Comparison of ENCODE assay signal across 22 mouse cellular contexts in genomic region chr14:94886054-94886453, GRCm38 (mm10).
DNase-seq lines count a peak whose midpoint lies in the region; ATAC-seq lines count a peak whose summit lies in the region.
"Had no signal": no experiment of that assay in that cellular context is flagged by ENCODE, and none has a peak within 500 bp of the region (broad histone marks: within the 10 kb centered on the region; RNA-seq: fewer than 3 reads in every experiment).

No protein-coding gene starts in this region.

- no peaks in the 10 kb centered on the region for H3K9me3 ChIP-seq in hindbrain, embryonic 11.5 days (ENCODE audit: control insufficient read depth, low read length)
- no peaks in the 10 kb centered on the region for H3K9me3 ChIP-seq in hindbrain, embryonic 10.5 days
- no peaks in the 10 kb centered on the region for H3K9me3 ChIP-seq in forebrain, embryonic 14.5 days (replicated peaks; ENCODE audit: control insufficient read depth, low read length)
- H3K9me3 ChIP-seq in hindbrain, embryonic 13.5 days, result no peaks in the 10 kb centered on the region
- H3K9me3 ChIP-seq in midbrain, embryonic 16.5 days (replicated peaks; ENCODE audit: control insufficient read depth, low read length, poor library complexity, severe bottlenecking), result no peaks in the 10 kb centered on the region
- H3K9me3 ChIP-seq in heart, embryonic 12.5 days (replicated peaks), result no peaks in the 10 kb centered on the region
- H3K9me3 ChIP-seq: heart, embryonic 15.5 days; kidney, embryonic 15.5 days; limb, embryonic 15.5 days; liver, embryonic 15.5 days had no signal

- H3K27me3 ChIP-seq in hindbrain, embryonic 11.5 days (ENCODE audit: control insufficient read depth, insufficient read depth, low read length), result no peaks in the 10 kb centered on the region
- H3K27me3 ChIP-seq in hindbrain, embryonic 10.5 days (ENCODE audit: insufficient read depth, poor library complexity, severe bottlenecking), result no peaks in the 10 kb centered on the region
- no peaks in the 10 kb centered on the region for H3K27me3 ChIP-seq in forebrain, embryonic 14.5 days (replicated peaks; ENCODE audit: control insufficient read depth, insufficient read depth, low read length)
- H3K27me3 ChIP-seq in hindbrain, embryonic 13.5 days, result no peaks in the 10 kb centered on the region
- H3K27me3 ChIP-seq in midbrain, embryonic 16.5 days (ENCODE audit: control insufficient read depth, insufficient read depth, low read depth, low read length), result no peaks in the 10 kb centered on the region
- no peaks in the 10 kb centered on the region for H3K27me3 ChIP-seq in heart, embryonic 12.5 days (replicated peaks)
- H3K27me3 ChIP-seq: CH12.LX; heart, embryonic 15.5 days; kidney, embryonic 15.5 days; limb, embryonic 15.5 days; liver, embryonic 15.5 days had no signal

- H3K9ac ChIP-seq in hindbrain, embryonic 11.5 days (ENCODE audit: low read depth, low read length), result no peak overlapping the region
- H3K9ac ChIP-seq in forebrain, embryonic 14.5 days (ENCODE audit: low read length), result no peak overlapping the region
- no peak overlapping the region for H3K9ac ChIP-seq in hindbrain, embryonic 13.5 days
- H3K9ac ChIP-seq in midbrain, embryonic 16.5 days (ENCODE audit: low read depth, low read length), result no peak overlapping the region
- no peak overlapping the region for H3K9ac ChIP-seq in heart, embryonic 12.5 days
- H3K9ac ChIP-seq: heart, embryonic 15.5 days; kidney, embryonic 15.5 days; limb, embryonic 15.5 days; liver, embryonic 15.5 days had no signal

- H3K36me3 ChIP-seq in hindbrain, embryonic 11.5 days (ENCODE audit: control insufficient read depth, insufficient read depth, low read length), result no peaks in the 10 kb centered on the region
- no peaks in the 10 kb centered on the region for H3K36me3 ChIP-seq in hindbrain, embryonic 10.5 days
- H3K36me3 ChIP-seq in forebrain, embryonic 14.5 days (ENCODE audit: control insufficient read depth, insufficient read depth, low read length), result no peaks in the 10 kb centered on the region
- H3K36me3 ChIP-seq in hindbrain, embryonic 13.5 days, result no peaks in the 10 kb centered on the region
- H3K36me3 ChIP-seq in midbrain, embryonic 16.5 days (ENCODE audit: control insufficient read depth, insufficient read depth, low read length), result no peaks in the 10 kb centered on the region
- H3K36me3 ChIP-seq in heart, embryonic 12.5 days, result no peaks in the 10 kb centered on the region
- H3K36me3 ChIP-seq: heart, embryonic 15.5 days; kidney, embryonic 15.5 days; limb, embryonic 15.5 days; liver, embryonic 15.5 days had no signal

- H3K4me1 ChIP-seq in hindbrain, embryonic 11.5 days (replicated peaks; ENCODE audit: control insufficient read depth, insufficient read depth, low read length), result no peaks in the 10 kb centered on the region
- H3K4me1 ChIP-seq in hindbrain, embryonic 10.5 days (replicated peaks), result no peaks in the 10 kb centered on the region
- no peaks in the 10 kb centered on the region for H3K4me1 ChIP-seq in forebrain, embryonic 14.5 days (ENCODE audit: control insufficient read depth, insufficient read depth, low read length)
- no peaks in the 10 kb centered on the region for H3K4me1 ChIP-seq in hindbrain, embryonic 13.5 days (replicated peaks)
- H3K4me1 ChIP-seq in midbrain, embryonic 16.5 days (ENCODE audit: control insufficient read depth, insufficient read depth, low read length), result no peaks in the 10 kb centered on the region
- H3K4me1 ChIP-seq in heart, embryonic 12.5 days (replicated peaks), result no peaks in the 10 kb centered on the region
- H3K4me1 ChIP-seq: heart, embryonic 15.5 days; kidney, embryonic 15.5 days; limb, embryonic 15.5 days; liver, embryonic 15.5 days had no signal

- no peak overlapping the region for H3K4me2 ChIP-seq in hindbrain, embryonic 11.5 days (replicated peaks; ENCODE audit: low read depth, low read length)
- H3K4me2 ChIP-seq in forebrain, embryonic 14.5 days (ENCODE audit: low read length), result no peak overlapping the region
- no peak overlapping the region for H3K4me2 ChIP-seq in hindbrain, embryonic 13.5 days
- no peak overlapping the region for H3K4me2 ChIP-seq in midbrain, embryonic 16.5 days (ENCODE audit: low read length)
- H3K4me2 ChIP-seq in heart, embryonic 12.5 days, result no peak overlapping the region
- H3K4me2 ChIP-seq: heart, embryonic 15.5 days; kidney, embryonic 15.5 days; limb, embryonic 15.5 days; liver, embryonic 15.5 days had no signal

- H3K27ac ChIP-seq in hindbrain, embryonic 11.5 days (ENCODE audit: low read depth, low read length), result no peak overlapping the region
- no peak overlapping the region for H3K27ac ChIP-seq in hindbrain, embryonic 10.5 days
- no peak overlapping the region for H3K27ac ChIP-seq in forebrain, embryonic 14.5 days (ENCODE audit: low read depth, low read length)
- H3K27ac ChIP-seq in hindbrain, embryonic 13.5 days, result no peak overlapping the region
- H3K27ac ChIP-seq in midbrain, embryonic 16.5 days (ENCODE audit: low read length), result no peak overlapping the region
- no peak overlapping the region for H3K27ac ChIP-seq in heart, embryonic 12.5 days (ENCODE audit: poor library complexity, severe bottlenecking)
- H3K27ac ChIP-seq: gastrocnemius, adult 2 months; heart, adult 2 months; heart, embryonic 15.5 days; kidney, embryonic 15.5 days; limb, embryonic 15.5 days; liver, embryonic 15.5 days had no signal

- peak; percentile 84 for ATAC-seq in hindbrain, embryonic 11.5 days (ENCODE audit: low FRiP score)
- ATAC-seq in forebrain, embryonic 14.5 days, result peak; percentile 90
- peak; percentile 93 for ATAC-seq in hindbrain, embryonic 13.5 days (ENCODE audit: low FRiP score)
- ATAC-seq in midbrain, embryonic 16.5 days, result peak; percentile 78
- ATAC-seq in heart, embryonic 12.5 days (ENCODE audit: insufficient number of reproducible peaks, low FRiP score), result no peak
- ATAC-seq: intestine, embryonic 16.5 days had no signal

- no peak for DNase-seq in hindbrain, embryonic 11.5 days (ENCODE audit: low spot score)
- no peak for DNase-seq in hindbrain, embryonic 10.5 days (ENCODE audit: low spot score)
- DNase-seq in forebrain, embryonic 14.5 days (ENCODE audit: low spot score), result peak; percentile 49
- DNase-seq in layer of hippocampus, adult 11-12 months (ENCODE audit: low spot score), result no peak
- DNase-seq in natural killer cell, adult 2 months (ENCODE audit: low spot score in 2 of 2), result no peak
- DNase-seq: adrenal gland, postnatal 36 days; cerebellum, adult 2 months; gastrocnemius, adult 2 months; heart, adult 2 months; heart, postnatal 4 days; layer of hippocampus, postnatal 36 days; right cerebral cortex, adult 18-20 months; thymus, postnatal 25 days had no signal

- WGBS in hindbrain, embryonic 11.5 days, result 63% methylated on average over 3 of the region's 3 CpGs
- WGBS in hindbrain, embryonic 10.5 days, result 79% methylated on average over 3 of the region's 3 CpGs
- WGBS in forebrain, embryonic 14.5 days, result 59% methylated on average over 3 of the region's 3 CpGs
- 46% methylated on average over 3 of the region's 3 CpGs for WGBS in hindbrain, embryonic 13.5 days
- 63% methylated on average over 3 of the region's 3 CpGs for WGBS in midbrain, embryonic 16.5 days
- WGBS in heart, embryonic 12.5 days, result 79% methylated on average over 3 of the region's 3 CpGs

- H3K4me3 ChIP-seq in hindbrain, embryonic 11.5 days (ENCODE audit: low read depth, low read length), result no peak overlapping the region
- H3K4me3 ChIP-seq in hindbrain, embryonic 10.5 days, result no peak overlapping the region
- no peak overlapping the region for H3K4me3 ChIP-seq in forebrain, embryonic 14.5 days (ENCODE audit: low read depth, low read length)
- no peak overlapping the region for H3K4me3 ChIP-seq in hindbrain, embryonic 13.5 days
- no peak overlapping the region for H3K4me3 ChIP-seq in midbrain, embryonic 16.5 days (ENCODE audit: low read depth, low read length)
- no peak overlapping the region for H3K4me3 ChIP-seq in heart, embryonic 12.5 days
- H3K4me3 ChIP-seq: gastrocnemius, adult 2 months; heart, adult 2 months; heart, embryonic 15.5 days; kidney, embryonic 15.5 days; limb, embryonic 15.5 days; liver, embryonic 15.5 days had no signal
